Mouse (Mus musculus): ENCODE measurements around the gene Kif26a.

DNA sequence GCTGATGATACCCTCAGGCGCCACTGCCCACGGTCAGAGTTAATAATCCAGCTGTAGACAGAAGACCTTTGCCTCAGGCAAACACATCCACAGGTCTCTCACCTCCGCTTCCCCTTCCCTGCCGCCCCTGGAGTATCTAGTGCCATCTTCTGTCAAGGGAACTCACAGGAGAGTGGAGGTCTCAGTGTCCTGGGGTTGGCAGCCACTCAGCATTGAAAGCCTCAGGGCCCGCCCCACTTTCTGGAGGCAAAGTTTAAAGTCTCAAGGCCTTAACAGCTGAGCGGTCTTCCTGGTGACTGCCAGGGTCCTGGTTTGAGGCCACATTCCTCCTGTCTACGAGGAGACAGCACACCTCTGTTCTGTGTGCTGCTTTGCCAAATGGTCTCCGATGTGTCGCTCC, 36.3 kb upstream of the Kif26a start:
- TF ChIP-seq TCF12 (IDR thresholded peaks at IDR 0.05; ENCODE audit: insufficient read depth, poor library complexity, severe bottlenecking) = no peak
- no peak for TF ChIP-seq POLR2A (IDR thresholded peaks at IDR 0.05; ENCODE audit: insufficient read length, low read depth)
- no peak for TF ChIP-seq MYOD1 (IDR thresholded peaks at IDR 0.05; ENCODE audit: control insufficient read depth in 1 of 3, insufficient read length in 2 of 3, low read depth in 2 of 3)

Data from myocyte (in vitro differentiated cells).